Mouse (Mus musculus) forebrain, embryonic 13.5 days (tissue): ENCODE data around the gene Fli1. TPM values are rescaled to one million over a fixed set of nuclear protein-coding genes. Genes with fewer than 3 reads are reported as not detected.

Experiments used
- ATAC-seq: fragments of 200-750 bp; cut with Nextera tagmentation; 2 replicates; pipeline ENCODE4 v1.8.0; 2017
- H3K27ac ChIP-seq: fragments of 300-500 bp; sonication (generic); 2 replicates; pipeline ENCODE4 v1.5.1; 2015; ENCODE audit warnings: inconsistent platforms, mild to moderate bottlenecking, moderate library complexity
- H3K27me3 ChIP-seq: fragments of 300-500 bp; sonication (generic); 2 replicates; pipeline ENCODE4 v1.6.1; 2015; ENCODE audit warnings: mild to moderate bottlenecking, inconsistent platforms
- H3K36me3 ChIP-seq: fragments of 300-500 bp; sonication (generic); 2 replicates; pipeline ENCODE4 v1.6.1; 2015; ENCODE audit warnings: mild to moderate bottlenecking, inconsistent platforms; ENCODE audit not compliant: poor library complexity, severe bottlenecking
- H3K4me1 ChIP-seq: fragments of 300-500 bp; sonication (generic); 2 replicates; pipeline ENCODE4 v1.6.1; 2015; ENCODE audit warnings: inconsistent platforms
- H3K4me2 ChIP-seq: fragments of 300-500 bp; sonication (generic); 2 replicates; pipeline ENCODE4 v1.6.1; 2015; ENCODE audit warnings: inconsistent platforms, mild to moderate bottlenecking, moderate library complexity
- H3K4me3 ChIP-seq: fragments of 300-500 bp; sonication (generic); 2 replicates; pipeline ENCODE4 v1.5.1; 2015; ENCODE audit warnings: mild to moderate bottlenecking, inconsistent platforms
- H3K9ac ChIP-seq: fragments of 300-500 bp; sonication (generic); 2 replicates; pipeline ENCODE4 v1.6.1; 2015; ENCODE audit warnings: mild to moderate bottlenecking, inconsistent platforms
- H3K9me3 ChIP-seq: fragments of 300-500 bp; sonication (generic); replicated peaks from 2 replicates; pipeline ENCODE4 v1.6.1; 2016; ENCODE audit warnings: inconsistent platforms
- WGBS: fragments of 180-500 bp; shearing (Covaris S2); methylation state at CpG from one replicate; pipeline ENCODE4 v1.1.7; 2015; 5-methylcytosine and 5-hydroxymethylcytosine counted together
- polyA plus RNA-seq: library from polyadenylated mRNA; unstranded; fragments of >200 nt; fragmentation: Nextera tagmentation; extraction: Ambion mirVana; gene quantifications from 2 replicates; pipeline ENCODE4 v1.2.1, GENCODE M21; 2015

Fli1 gene
- polyA plus RNA-seq, 1 experiment from 2014 or later: 7.0 TPM

- Histone ChIP-seq H3K27ac (no peak overlapping the region), H3K4me2 (no peak overlapping the region), H3K4me1 (no peaks in the 10 kb centered on the region), H3K9ac (no peak overlapping the region), H3K27me3 (peaks cover 24% of the 10 kb centered on the region), H3K36me3 (no peaks in the 10 kb centered on the region), H3K4me3 (no peak overlapping the region), H3K9me3 (no peaks in the 10 kb centered on the region)
- ATAC-seq: no peak
- WGBS: 81% methylated on average over 11 of the region's 11 CpGs
These were observed 8.5 kb downstream of the Fli1 start for GRCm38 (mm10) chr9:32534025-32534615.

DNA sequence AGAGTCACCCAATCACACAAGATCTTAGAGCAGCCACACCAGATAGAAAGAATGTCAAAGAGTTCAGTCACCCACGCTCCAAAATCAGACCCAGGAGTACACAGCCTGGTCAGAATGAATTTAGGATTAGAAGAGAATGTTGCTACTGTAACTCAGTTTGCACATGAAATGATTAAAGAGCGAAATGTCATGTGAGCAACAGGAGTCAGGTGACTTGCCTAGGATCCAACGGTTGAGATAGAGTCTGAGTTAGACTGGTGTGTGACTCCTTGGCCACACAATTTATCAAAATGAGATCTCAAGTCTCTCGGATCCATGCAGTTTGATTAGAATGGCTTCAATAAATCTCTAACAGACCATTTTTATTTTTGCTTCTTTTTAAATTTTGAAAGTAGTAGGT lies 11.1 kb downstream of the Fli1 start:
- no peak overlapping the region for H3K4me3 ChIP-seq
- no peak for ATAC-seq
- WGBS: 85% methylated on average over 4 of the region's 4 CpGs
- no peak overlapping the region for H3K9ac ChIP-seq
- H3K9me3 ChIP-seq: no peaks in the 10 kb centered on the region
- H3K4me1 ChIP-seq: no peaks in the 10 kb centered on the region
- H3K4me2 ChIP-seq: no peak overlapping the region
- H3K36me3 ChIP-seq: no peaks in the 10 kb centered on the region
- H3K27me3 ChIP-seq: no peaks in the 10 kb centered on the region; the same call in 1 of the 2 replicates
- H3K27ac ChIP-seq: no peak overlapping the region

DNA sequence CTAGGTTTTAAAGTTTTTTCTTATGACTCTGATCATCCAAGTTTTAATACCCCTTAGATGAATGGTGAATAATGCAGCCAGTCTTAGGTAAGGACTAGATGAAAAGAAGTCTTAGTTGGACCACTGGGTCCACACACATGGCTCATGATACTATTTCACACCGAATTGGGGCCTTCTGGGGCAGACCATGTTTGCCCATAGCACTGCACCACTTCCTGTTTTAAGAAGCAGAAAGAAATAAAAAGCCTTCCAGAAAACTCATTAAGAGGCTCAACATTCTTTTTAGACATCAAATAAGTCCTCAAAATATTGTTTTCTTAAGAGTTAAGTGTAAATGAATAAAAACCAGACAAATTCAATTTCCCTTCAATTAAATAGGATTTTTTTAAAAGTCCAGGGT lies 11.7 kb downstream of the Fli1 start:
- no peaks in the 10 kb centered on the region for H3K9me3 ChIP-seq
- H3K27me3 ChIP-seq: no peaks in the 10 kb centered on the region; the same call in 1 of the 2 replicates
- no peaks in the 10 kb centered on the region for H3K36me3 ChIP-seq
- H3K4me3 ChIP-seq: no peak overlapping the region
- WGBS: 72% methylated on average over 1 of the region's 1 CpGs
- H3K4me1 ChIP-seq: no peaks in the 10 kb centered on the region
- ATAC-seq: no peak
- no peak overlapping the region for H3K9ac ChIP-seq
- no peak overlapping the region for H3K27ac ChIP-seq
- no peak overlapping the region for H3K4me2 ChIP-seq

- WGBS: 34% methylated on average over 5 of the region's 5 CpGs
- H3K9me3 ChIP-seq: no peaks in the 10 kb centered on the region
- H3K4me1 ChIP-seq: no peaks in the 10 kb centered on the region
- H3K9ac ChIP-seq: no peak overlapping the region
- H3K36me3 ChIP-seq: no peaks in the 10 kb centered on the region
- no peak overlapping the region for H3K4me2 ChIP-seq
- ATAC-seq: no peak
- H3K27ac ChIP-seq: no peak overlapping the region
- no peak overlapping the region for H3K4me3 ChIP-seq
- no peaks in the 10 kb centered on the region; the same call in 1 of the 2 replicates for H3K27me3 ChIP-seq
These were observed 12.5 kb downstream of the Fli1 start for GRCm38 (mm10) chr9:32530188-32530587.

GRCm38 (mm10) chr9:32529594-32529993 lies 13.1 kb downstream of the Fli1 start:
- no peak for ATAC-seq
- Histone ChIP-seq H3K9me3 (no peaks in the 10 kb centered on the region), H3K9ac (no peak overlapping the region), H3K27me3 (no peaks in the 10 kb centered on the region), H3K4me1 (no peaks in the 10 kb centered on the region), H3K36me3 (no peaks in the 10 kb centered on the region), H3K27ac (no peak overlapping the region), H3K4me3 (no peak overlapping the region), H3K4me2 (no peak overlapping the region)
- whole genome bisulfite sequencing: 88% methylated on average over 5 of the region's 5 CpGs

- H3K9me3 ChIP-seq: no peaks in the 10 kb centered on the region
- WGBS: 93% methylated on average over 7 of the region's 7 CpGs
- no peak overlapping the region for H3K4me2 ChIP-seq
- H3K9ac ChIP-seq: no peak overlapping the region
- no peak overlapping the region for H3K4me3 ChIP-seq
- no peak for ATAC-seq
- no peaks in the 10 kb centered on the region for H3K36me3 ChIP-seq
- H3K4me1 ChIP-seq: no peaks in the 10 kb centered on the region
- H3K27me3 ChIP-seq: no peaks in the 10 kb centered on the region
- no peak overlapping the region for H3K27ac ChIP-seq
These were observed 15.3 kb downstream of the Fli1 start for GRCm38 (mm10) chr9:32527329-32527728.

DNA sequence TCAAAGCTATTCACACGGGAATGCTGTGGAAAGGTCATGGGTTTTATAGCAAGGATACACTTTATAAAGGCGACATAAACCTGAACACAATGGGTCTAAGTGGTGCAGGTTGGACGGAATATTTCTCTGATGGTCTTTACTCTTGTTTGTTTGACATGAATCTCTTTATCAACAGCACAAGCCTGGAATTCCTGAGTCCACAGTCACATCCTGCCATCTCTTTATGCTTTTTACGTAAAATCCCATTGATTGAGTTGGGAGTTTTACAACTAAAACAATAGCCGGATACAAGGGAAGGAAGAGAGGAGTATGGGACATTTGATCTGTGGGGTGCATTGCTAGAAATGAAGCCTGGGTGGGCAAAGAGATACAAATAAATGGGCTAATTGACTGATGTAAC lies 16.9 kb downstream of the Fli1 start:
- 80% methylated on average over 5 of the region's 5 CpGs for WGBS
- Histone ChIP-seq H3K36me3 (no peaks in the 10 kb centered on the region), H3K4me3 (no peak overlapping the region), H3K27me3 (no peaks in the 10 kb centered on the region), H3K9ac (no peak overlapping the region), H3K27ac (no peak overlapping the region), H3K4me2 (no peak overlapping the region), H3K4me1 (no peaks in the 10 kb centered on the region), H3K9me3 (no peaks in the 10 kb centered on the region)
- ATAC-seq: no peak

DNA sequence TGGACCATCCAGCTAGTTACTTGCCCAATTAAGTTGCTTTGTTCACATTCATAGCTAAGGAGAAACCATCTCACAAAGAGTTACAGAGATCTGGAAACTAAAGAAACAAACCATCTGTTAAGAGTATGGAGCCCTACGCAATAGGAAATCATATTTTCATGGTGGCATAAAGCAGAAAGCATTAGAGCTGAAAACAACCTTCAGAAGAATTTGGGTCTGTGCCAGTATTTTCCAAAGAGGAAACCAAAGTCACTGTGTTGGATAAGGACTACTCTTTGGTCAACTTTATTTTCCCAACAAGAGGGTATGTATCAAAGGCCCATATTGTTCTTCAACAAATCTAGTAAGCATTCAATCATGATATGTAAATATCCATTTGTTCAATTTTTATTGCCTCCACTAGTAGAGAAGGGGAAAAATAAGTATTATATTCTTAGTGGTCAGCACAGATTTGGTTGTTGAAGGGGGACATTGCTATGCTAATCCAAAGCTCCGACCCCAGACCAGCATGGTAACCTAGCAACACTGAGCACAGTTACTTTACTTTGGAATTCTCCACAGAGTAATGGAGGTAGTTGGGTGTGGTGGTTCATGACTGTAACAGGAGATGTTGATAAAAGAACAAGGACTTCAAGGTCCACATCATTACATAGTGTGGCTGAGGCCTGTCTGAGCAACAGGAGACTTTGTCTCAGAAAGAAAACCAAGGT lies 20.0 kb downstream of the Fli1 start:
- H3K4me2 ChIP-seq: no peak overlapping the region
- H3K4me3 ChIP-seq: no peak overlapping the region
- no peaks in the 10 kb centered on the region for H3K27me3 ChIP-seq
- no peaks in the 10 kb centered on the region for H3K36me3 ChIP-seq
- no peak overlapping the region for H3K27ac ChIP-seq
- no peaks in the 10 kb centered on the region for H3K4me1 ChIP-seq
- no peak for ATAC-seq
- WGBS: 69% methylated on average over 2 of the region's 2 CpGs
- H3K9me3 ChIP-seq: no peaks in the 10 kb centered on the region
- no peak overlapping the region for H3K9ac ChIP-seq

GRCm38 (mm10) chr9:32521331-32521730 lies 21.3 kb downstream of the Fli1 start:
- H3K4me1 ChIP-seq: no peaks in the 10 kb centered on the region
- no peaks in the 10 kb centered on the region for H3K27me3 ChIP-seq
- WGBS: 82% methylated on average over 3 of the region's 3 CpGs
- H3K9me3 ChIP-seq: no peaks in the 10 kb centered on the region
- ATAC-seq: no peak
- H3K36me3 ChIP-seq: no peaks in the 10 kb centered on the region
- H3K4me2 ChIP-seq: no peak overlapping the region
- no peak overlapping the region for H3K27ac ChIP-seq
- no peak overlapping the region for H3K9ac ChIP-seq
- H3K4me3 ChIP-seq: no peak overlapping the region

GRCm38 (mm10) chr9:32520821-32521220 lies 21.8 kb downstream of the Fli1 start:
- Histone ChIP-seq H3K4me3 (no peak overlapping the region), H3K27ac (no peak overlapping the region), H3K27me3 (no peaks in the 10 kb centered on the region), H3K36me3 (no peaks in the 10 kb centered on the region), H3K9ac (no peak overlapping the region), H3K4me2 (no peak overlapping the region), H3K9me3 (no peaks in the 10 kb centered on the region), H3K4me1 (no peaks in the 10 kb centered on the region)
- WGBS: 87% methylated on average over 6 of the region's 6 CpGs
- ATAC-seq: no peak

DNA sequence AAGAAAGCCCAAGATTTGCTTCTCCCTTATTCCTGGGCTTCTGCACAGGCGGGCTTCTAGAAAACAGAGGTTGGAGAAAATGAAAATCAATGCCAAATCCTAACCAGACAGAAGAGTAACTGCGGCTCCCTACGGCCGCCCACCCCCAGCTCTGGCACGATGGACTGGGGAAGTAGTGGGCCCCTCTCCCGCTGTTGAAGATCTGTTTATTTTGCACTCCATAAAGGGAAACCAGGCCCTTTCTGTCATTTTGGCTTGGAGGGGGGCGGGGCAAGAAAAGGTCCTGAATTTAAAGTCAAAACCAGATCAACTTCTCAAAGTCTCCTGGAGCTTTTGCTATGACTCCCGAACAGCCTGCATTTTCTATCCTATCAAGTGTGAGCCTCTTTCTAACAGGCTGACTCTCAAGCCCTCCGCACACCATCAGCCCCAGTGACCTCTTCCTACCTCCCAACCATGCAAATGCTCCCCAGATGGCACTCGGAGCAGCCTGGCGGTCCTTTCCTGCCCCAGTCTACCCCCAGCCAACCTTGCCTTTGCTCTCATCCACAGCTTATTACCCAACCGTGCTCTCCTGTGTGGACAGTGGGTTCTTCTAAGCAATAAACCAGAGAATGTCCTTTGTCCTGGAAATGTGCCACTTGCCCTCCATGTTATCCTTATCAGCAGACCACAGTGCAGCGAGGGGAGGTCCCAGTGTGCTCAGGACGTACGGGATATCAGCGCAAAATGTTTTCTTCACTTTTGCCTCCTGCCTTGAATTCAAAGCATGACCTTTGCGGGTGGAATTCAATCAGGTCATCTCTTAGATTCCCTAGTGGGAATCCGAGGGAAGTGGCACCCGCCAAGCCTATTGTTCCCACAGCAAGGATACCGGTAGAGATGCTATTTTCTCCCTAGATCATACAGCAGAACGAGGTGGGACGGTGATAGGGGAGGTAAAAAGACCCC lies 23.3 kb downstream of the Fli1 start:
- no peaks in the 10 kb centered on the region for H3K27me3 ChIP-seq
- no peaks in the 10 kb centered on the region for H3K36me3 ChIP-seq
- 83% methylated on average over 22 of the region's 22 CpGs for WGBS
- H3K9ac ChIP-seq: no peak overlapping the region
- H3K4me2 ChIP-seq: no peak overlapping the region
- H3K4me3 ChIP-seq: no peak overlapping the region
- no peak overlapping the region for H3K27ac ChIP-seq
- no peaks in the 10 kb centered on the region for H3K9me3 ChIP-seq
- H3K4me1 ChIP-seq: 0 out of 2 replicates have a peak, but pooled peaks cover 2% of the 10 kb centered on the region
- no peak for ATAC-seq
